Mouse (Mus musculus): ENCODE results near the gene Npnt. TPM values are rescaled to one million over a fixed set of nuclear protein-coding genes. Genes with fewer than 3 reads are reported as not detected.
A peak's percentile ranks its signal among the peaks of the same experiment; 100 is the strongest.

Gene Npnt
- total RNA-seq, 2 experiments from 2014 or later: 47.9 to 66.2 TPM

- DNase-seq (ENCODE audit: low spot score in 2 of 2): no peak
Measured at GRCm38 (mm10) chr3:132860796-132861195, 89.3 kb downstream of the Npnt start.

- DNase-seq (ENCODE audit: low spot score in 2 of 2): no peak
Measured at GRCm38 (mm10) chr3:132859573-132859972, 90.5 kb downstream of the Npnt start.

GRCm38 (mm10) chr3:132858849-132859248 lies 91.2 kb downstream of the Npnt start:
- DNase-seq (ENCODE audit: low spot score in 2 of 2): no peak

- DNase-seq (ENCODE audit: low spot score in 2 of 2): no peak
Measured at GRCm38 (mm10) chr3:132856651-132857050, 93.4 kb downstream of the Npnt start.

GRCm38 (mm10) chr3:132855458-132856212 lies 94.5 kb downstream of the Npnt start:
- no peak for DNase-seq (ENCODE audit: low spot score in 2 of 2)

- no peak for DNase-seq (ENCODE audit: low spot score in 2 of 2)
Measured at GRCm38 (mm10) chr3:132854271-132854670, 95.8 kb downstream of the Npnt start.

GRCm38 (mm10) chr3:132851841-132852728 lies 98.0 kb downstream of the Npnt start:
- peak in 1 of 2 experiments; percentile 30 for DNase-seq (ENCODE audit: low spot score in 2 of 2)

- DNase-seq (ENCODE audit: low spot score in 2 of 2): no peak
Measured at GRCm38 (mm10) chr3:132851417-132851816, 98.7 kb downstream of the Npnt start.

GRCm38 (mm10) chr3:132850431-132850830 lies 99.7 kb downstream of the Npnt start:
- no peak for DNase-seq (ENCODE audit: low spot score in 2 of 2)

GRCm38 (mm10) chr3:132849669-132850068 lies 100.4 kb downstream of the Npnt start:
- no peak for DNase-seq (ENCODE audit: low spot score in 2 of 2)

- no peak for DNase-seq (ENCODE audit: low spot score in 2 of 2)
Measured at GRCm38 (mm10) chr3:132842676-132843075, 107.4 kb downstream of the Npnt start.

- DNase-seq (ENCODE audit: low spot score in 2 of 2): no peak
Measured at GRCm38 (mm10) chr3:132839516-132839915, 110.6 kb downstream of the Npnt start.

GRCm38 (mm10) chr3:132838656-132839417 lies 111.3 kb downstream of the Npnt start:
- no peak for DNase-seq (ENCODE audit: low spot score in 2 of 2)

GRCm38 (mm10) chr3:132837134-132837533 lies 113.0 kb downstream of the Npnt start:
- DNase-seq (ENCODE audit: low spot score in 2 of 2): no peak

- no peak for DNase-seq (ENCODE audit: low spot score in 2 of 2)
Measured at GRCm38 (mm10) chr3:132835118-132835794, 114.8 kb downstream of the Npnt start.

Other genes with a start within 250 kb of the Npnt start
- gene Ints12, start 141.5 kb upstream of the Npnt start, total RNA-seq (2021): 10 to 100 TPM in 1 of 2 experiments, 1 to 10 TPM in 1; 9.2 to 10.7 TPM
- gene Gstcd, start 141.7 kb upstream of the Npnt start, total RNA-seq (2021): 10 to 100 TPM; 13.0 to 14.4 TPM

Measured in gastrocnemius, postnatal 4 days (tissue).